7 mouse cellular contexts compared by ENCODE assay signal in the genomic region with DNA sequence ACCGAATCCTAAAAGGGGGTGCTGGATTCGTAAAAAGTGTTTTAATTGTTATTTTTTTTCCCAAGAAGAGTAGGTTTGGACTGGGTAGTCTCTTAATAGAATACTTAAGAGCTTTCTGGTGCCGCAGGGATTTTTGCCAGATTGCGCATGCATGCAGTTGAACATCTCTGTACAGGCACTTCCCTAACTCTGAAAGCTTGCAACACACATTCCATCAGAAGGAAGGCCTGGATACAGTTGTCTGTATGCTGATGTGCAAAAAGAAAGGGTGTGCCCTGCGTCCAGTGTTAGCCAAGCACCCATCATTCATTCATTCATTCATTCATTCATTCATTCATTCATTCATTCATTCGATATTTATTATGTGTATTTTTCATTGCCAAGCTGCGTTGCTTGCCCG. TPM values are rescaled to one million over a fixed set of nuclear protein-coding genes. Genes with fewer than 3 reads are reported as not detected.
A peak's percentile ranks its signal among the peaks of the same experiment; 100 is the strongest.
DNase-seq lines count a peak whose midpoint lies in the region; TF ChIP-seq lines count a peak whose summit lies in the region.

No protein-coding gene starts in this region.

- DNase-seq in lung, adult 18-20 months, result peak; percentile 12 to 21
- DNase-seq in lung, postnatal 25 days (ENCODE audit: low spot score), result no peak
- no peak for DNase-seq in hindbrain, embryonic 10.5 days (ENCODE audit: low spot score)
- DNase-seq in lung, postnatal 10 days, result peak; percentile 37
- DNase-seq in testis, postnatal 14 days (ENCODE audit: low spot score), result peak; percentile 22
- no peak for DNase-seq in layer of hippocampus, adult 9-10 months (ENCODE audit: low spot score)

- no peak for TF ChIP-seq CTCF in cortical plate, adult 2 months (IDR thresholded peaks at IDR 0.05; ENCODE audit: extremely low read depth, insufficient read depth, low read length)

- H3K27ac ChIP-seq in cortical plate, adult 2 months (ENCODE audit: insufficient read depth, low read length), result no peak overlapping the region
- H3K27ac ChIP-seq in hindbrain, embryonic 10.5 days, result peak overlapping the region; percentile 97

- H3K4me1 ChIP-seq in cortical plate, adult 2 months (ENCODE audit: control insufficient read depth, insufficient read depth, low read length), result peaks cover 6% of the 10 kb centered on the region; the same call in 1 of the 2 replicates
- peaks cover 25% of the 10 kb centered on the region for H3K4me1 ChIP-seq in hindbrain, embryonic 10.5 days (replicated peaks)

- no peak for TF ChIP-seq POLR2A in cortical plate, adult 2 months (IDR thresholded peaks at IDR 0.05; ENCODE audit: extremely low read depth, insufficient read depth, low read length)

- H3K36me3 ChIP-seq in hindbrain, embryonic 10.5 days, result 0 out of 2 replicates have a peak, but pooled peaks cover 13% of the 10 kb centered on the region

- no peaks in the 10 kb centered on the region for H3K27me3 ChIP-seq in hindbrain, embryonic 10.5 days (ENCODE audit: insufficient read depth, poor library complexity, severe bottlenecking)

- WGBS in hindbrain, embryonic 10.5 days, result 58% methylated on average over 8 of the region's 8 CpGs

- no peaks in the 10 kb centered on the region for H3K9me3 ChIP-seq in hindbrain, embryonic 10.5 days

- H3K4me3 ChIP-seq in cortical plate, adult 2 months (ENCODE audit: insufficient read depth, low read length), result peak overlapping the region; percentile 82
- peak overlapping the region; percentile 99 for H3K4me3 ChIP-seq in hindbrain, embryonic 10.5 days

RNA-seq across cellular contexts. Expression of a gene that starts 0.4 kb away (rescaled TPM):
- polyA plus RNA-seq in cortical plate, adult 2 months (2012; rRNA removed), result 102 and 107 TPM in 2 replicates
- 129 and 141 TPM in 2 replicates for polyA plus RNA-seq in hindbrain, embryonic 10.5 days (2016; fragmentation: Nextera tagmentation; extraction: Ambion mirVana)

RNA-seq across cellular contexts. Expression of a gene that starts 35.1 kb away (rescaled TPM):
- 222 and 229 TPM in 2 replicates for polyA plus RNA-seq in cortical plate, adult 2 months (2012; rRNA removed)
- 189 and 220 TPM in 2 replicates for polyA plus RNA-seq in hindbrain, embryonic 10.5 days (2016; fragmentation: Nextera tagmentation; extraction: Ambion mirVana)

RNA-seq across cellular contexts. Expression of a gene that starts 35.2 kb away (rescaled TPM):
- 25.3 and 28.1 TPM in 2 replicates for polyA plus RNA-seq in cortical plate, adult 2 months (2012; rRNA removed)
- polyA plus RNA-seq in hindbrain, embryonic 10.5 days (2016; fragmentation: Nextera tagmentation; extraction: Ambion mirVana), result 55.9 and 56.8 TPM in 2 replicates

RNA-seq across cellular contexts. Expression of a gene that starts 54.1 kb away (rescaled TPM):
- polyA plus RNA-seq in cortical plate, adult 2 months (2012; rRNA removed), result 363 and 369 TPM in 2 replicates
- polyA plus RNA-seq in hindbrain, embryonic 10.5 days (2016; fragmentation: Nextera tagmentation; extraction: Ambion mirVana), result 2.4 and 9.6 TPM in 2 replicates

Comparison
In these comparisons a context has a peak if more than half of its experiments do, and no peak if none do; other contexts are left out.
1. DNase-seq: peak in lung, adult 18-20 months (2 of 2), lung, postnatal 10 days (single experiment) and testis, postnatal 14 days (single experiment); none in lung, postnatal 25 days (single experiment), hindbrain, embryonic 10.5 days (single experiment) and layer of hippocampus, adult 9-10 months (single experiment).